Mouse (Mus musculus) cerebellum, adult (tissue): ENCODE measurements around the gene Nipa1.
"Not testable (repeated sequence)": the region's sequence is repeated elsewhere in the genome, so short reads cannot be mapped to it uniquely, and the experiment has no call there.

Source experiments
- ATAC-seq: cut with Nextera tagmentation; 2 replicates; pipeline ENCODE4 v1.9.2; 2017; ENCODE audit warnings: mild to moderate bottlenecking, moderate library complexity, mixed read lengths; ENCODE audit not compliant: insufficient number of reproducible peaks, low FRiP score, low TSS enrichment

The Nipa1 gene

GRCm38 (mm10) chr7:56019930-56020253 is at the start of gene Nipa1:
Nipa1 (minus strand) TSS chr7:56019954.
- ATAC-seq, result no peak

- ATAC-seq, result no peak
Observed at GRCm38 (mm10) chr7:56066634-56067033, 46.9 kb upstream of the Nipa1 start.

DNA sequence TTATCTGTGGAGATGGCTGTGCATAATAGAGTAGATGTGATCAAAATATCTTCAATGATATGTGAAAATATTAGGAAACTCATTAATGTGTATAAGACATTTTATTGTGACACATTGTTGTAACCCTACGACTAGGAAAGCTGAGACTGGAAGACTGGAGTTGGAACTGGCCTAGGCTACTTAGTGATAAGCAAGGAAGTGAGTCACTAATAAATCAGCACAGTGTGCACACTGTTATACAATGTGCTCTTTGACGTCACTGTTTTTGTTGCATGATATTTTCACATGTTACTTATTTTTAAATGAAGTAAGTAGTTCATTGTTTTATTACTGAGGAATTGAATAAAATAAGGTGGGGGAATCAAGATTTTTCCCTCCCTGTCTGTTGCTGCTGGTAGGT is 46.4 kb upstream of the Nipa1 start:
- ATAC-seq, result no peak

- no peak for ATAC-seq
Observed at GRCm38 (mm10) chr7:56064876-56065275, 45.1 kb upstream of the Nipa1 start.

- ATAC-seq, result 0 out of 2 replicates have a peak, but pooled peaks have one; percentile 51
Observed at GRCm38 (mm10) chr7:56055338-56055737, 35.6 kb upstream of the Nipa1 start.

DNA sequence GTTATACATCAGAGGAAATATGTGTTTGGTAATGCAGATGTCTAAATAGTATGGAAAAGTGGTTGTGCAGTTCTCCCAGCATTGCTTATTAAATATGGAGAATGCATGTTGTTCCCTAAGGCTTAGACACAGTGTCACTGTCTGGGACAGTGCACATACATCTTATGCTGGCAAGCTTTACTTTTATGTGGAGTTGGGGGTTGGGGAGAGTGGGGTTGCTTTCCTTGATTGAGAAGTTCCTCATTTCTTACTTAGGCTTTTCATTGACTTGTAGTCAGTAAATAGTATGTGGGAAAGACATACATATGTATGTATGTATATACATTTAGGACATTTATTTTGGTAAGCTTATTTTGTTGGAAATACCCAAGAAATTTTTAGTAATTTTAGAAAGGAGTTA is 33.2 kb upstream of the Nipa1 start:
- no peak for ATAC-seq

DNA sequence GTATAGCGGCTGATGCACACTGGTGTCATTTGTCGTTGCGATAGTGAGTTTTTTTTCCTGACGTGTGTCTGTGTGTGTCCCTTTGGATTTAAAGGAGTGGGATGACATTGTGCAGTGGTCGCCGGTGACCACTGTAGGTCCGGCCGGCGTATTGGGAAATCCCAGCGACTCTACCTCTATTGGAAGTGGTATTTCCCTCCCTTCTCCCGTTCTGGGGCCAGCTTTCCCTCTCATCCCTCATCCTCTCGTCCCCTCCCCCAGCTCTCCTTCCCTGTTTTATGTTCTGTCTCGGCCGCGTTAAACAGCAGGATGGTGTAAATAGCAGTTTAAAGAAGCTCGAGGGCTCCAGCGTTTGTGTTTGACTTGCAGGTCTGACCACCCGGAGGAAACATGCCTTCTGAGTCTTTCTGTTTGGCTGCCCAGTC is 30.7 kb upstream of the Nipa1 start:
- peak; percentile 34 for ATAC-seq

- ATAC-seq, result peak; percentile 99
Observed at GRCm38 (mm10) chr7:56049831-56050321, 30.1 kb upstream of the Nipa1 start, which contains the start of gene Herc2. Herc2 (plus strand) TSS chr7:56050196.

DNA sequence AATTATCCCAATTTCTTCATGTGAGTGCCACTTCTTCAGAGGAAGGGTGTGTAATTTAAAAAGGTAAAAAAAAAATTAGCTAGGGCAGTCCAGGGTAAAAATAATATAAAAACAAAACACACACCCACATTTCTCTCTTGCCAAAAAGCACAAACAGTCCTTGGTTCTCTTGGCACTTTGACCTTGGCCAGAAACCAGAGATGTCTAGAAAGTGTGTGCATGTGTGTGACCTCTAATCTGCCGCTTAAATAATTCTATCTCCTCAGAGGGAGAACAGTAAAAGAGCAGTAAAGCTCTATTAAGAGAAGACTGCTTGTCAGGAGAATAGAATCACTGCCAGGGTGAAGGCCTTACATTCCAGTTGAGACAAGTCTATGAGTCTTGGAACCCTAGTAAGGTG is 27.4 kb upstream of the Nipa1 start:
- ATAC-seq, result no peak

DNA sequence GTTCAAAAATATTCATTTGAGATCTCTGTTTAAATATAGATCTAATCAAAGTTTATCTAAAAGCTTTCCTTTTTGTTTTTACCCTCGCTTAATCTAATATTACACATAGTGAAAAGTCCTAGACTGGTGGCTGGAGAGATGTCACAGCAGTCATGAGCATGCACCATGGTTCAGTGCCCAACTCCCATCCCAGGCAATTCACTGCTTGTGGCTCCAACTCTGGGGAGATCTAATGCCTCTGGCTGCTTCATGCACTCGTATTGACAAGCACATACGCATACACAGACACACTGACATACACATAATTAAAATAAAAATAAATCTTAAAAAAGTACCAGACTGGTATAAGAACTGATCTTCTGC is 24.5 kb upstream of the Nipa1 start:
- no peak for ATAC-seq

DNA sequence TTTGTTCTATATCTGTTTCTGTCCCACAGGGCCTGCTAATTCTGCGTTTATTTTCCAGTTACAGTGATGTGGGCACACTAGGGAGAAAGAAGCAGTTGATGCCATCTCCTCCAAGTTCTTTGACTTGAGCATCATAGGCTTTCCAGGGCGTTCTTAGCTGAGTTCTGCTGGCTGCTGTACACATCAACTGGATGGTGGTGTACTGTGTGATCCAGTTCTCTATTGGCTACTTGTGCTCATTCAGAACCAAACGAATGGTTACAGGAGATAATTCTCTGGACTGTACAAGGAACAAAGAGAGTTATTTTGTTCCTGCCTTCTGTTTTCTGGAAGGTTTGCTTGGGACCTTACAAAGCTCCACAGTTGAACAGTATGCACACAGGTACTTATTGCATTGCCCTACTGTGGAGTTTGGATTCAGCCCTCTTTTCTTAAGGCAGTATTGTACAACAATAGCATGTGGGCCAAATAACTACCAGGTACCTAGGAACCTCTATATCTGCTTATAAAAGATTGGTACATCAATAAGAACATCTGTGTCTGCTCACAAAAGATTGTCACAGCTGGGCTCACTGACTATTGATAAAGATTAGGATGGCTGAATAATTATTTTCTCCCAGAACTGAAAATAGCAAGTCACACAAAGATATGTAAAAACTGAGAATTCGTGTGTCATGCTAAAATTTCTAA is 24.0 kb upstream of the Nipa1 start:
- ATAC-seq, result no peak

DNA sequence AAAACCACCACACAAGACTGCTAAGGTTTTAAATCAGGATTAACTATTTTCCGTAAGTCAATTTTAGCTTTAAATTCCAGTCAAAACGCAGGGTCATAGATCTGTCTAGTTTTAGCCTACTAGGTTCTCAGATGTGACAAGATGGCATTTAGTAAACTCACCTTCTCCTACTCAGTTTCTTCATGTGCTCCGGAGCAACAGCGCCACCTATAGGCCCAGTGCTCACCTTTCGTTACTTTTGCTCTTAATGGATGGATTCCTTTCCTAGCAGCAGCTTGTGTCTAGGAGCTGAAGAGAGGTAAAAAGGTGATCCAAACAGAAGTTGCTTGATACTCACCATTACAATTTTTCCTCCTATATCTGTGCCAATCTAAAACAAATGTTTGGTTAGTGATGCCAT is 22.6 kb upstream of the Nipa1 start:
- ATAC-seq, result peak; percentile 82

- no peak for ATAC-seq
Observed at GRCm38 (mm10) chr7:56023586-56023985, 3.8 kb upstream of the Nipa1 start.

DNA sequence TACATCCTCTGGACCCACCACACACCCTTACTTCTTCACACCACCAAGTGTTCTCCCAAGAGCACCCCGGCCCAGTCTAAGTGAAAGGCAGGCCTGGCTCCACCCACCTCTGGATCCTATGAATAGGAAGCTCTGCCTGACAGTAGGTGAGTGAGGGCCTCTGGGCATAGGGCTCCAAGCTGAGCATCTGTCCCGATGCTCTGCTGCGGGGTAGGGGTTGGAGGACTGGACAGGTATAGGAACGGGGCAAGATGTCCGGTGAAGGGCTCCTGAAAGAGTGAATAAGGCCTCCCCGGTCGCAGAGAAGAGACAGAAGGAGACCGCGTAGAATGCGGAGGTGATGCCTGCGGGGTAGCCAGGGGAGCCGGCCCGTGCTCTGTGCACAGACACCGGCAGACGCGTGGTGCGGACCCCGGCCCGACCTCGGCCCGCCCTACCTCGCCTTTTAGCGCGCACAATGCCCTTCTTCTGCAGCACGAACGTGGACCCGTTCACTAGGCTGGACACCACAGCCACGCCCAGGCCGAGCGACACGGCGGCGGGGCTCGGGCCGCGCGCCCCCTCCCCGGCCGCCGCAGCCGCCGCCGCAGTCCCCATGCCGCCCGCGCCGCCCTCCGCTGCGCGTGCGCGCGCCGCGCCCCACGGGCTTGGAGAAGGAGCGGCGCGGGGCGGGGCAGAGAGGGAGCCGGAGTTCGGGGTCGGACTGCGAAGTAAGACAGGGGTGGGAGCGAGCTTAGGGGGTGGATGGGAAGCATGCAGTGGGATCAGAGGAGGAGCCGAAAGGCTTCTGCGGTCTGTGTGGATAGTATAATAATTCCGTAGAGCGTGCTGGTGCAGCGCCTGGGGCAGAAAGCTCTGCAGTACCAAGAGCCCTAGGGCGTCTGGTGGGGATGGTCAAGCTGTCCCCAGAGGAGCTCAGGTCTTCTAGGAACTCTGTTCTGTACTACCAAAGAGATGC is 503 bp downstream of the Nipa1 start:
- peak; percentile 88 for ATAC-seq

- ATAC-seq, result 0 out of 2 replicates have a peak, but pooled peaks have one; percentile 1
Observed at GRCm38 (mm10) chr7:56018446-56018971, 1.2 kb downstream of the Nipa1 start.

- ATAC-seq, result no peak
Observed at GRCm38 (mm10) chr7:56017761-56018160, 2.0 kb downstream of the Nipa1 start.

- no peak for ATAC-seq
Observed at GRCm38 (mm10) chr7:56015837-56016236, 3.9 kb downstream of the Nipa1 start.

DNA sequence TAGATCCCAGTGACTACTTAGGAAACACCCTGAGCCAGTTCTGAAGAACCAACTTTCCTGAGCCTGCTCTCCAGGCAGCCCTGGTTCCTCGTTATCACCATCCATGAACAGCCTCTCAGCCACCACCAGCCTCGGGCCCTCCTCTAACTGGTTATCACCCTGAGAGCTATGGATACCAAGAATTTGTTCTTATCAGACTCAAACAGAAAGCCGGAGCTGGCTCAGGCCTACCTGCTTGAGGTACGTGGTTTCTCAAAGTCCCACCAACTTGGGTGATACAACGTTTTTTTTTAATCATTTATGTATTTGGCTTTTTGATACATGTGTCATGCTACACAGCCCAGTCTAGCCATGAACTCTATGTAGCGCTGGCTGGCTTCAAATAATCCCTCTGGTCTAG is 4.6 kb downstream of the Nipa1 start:
- no peak for ATAC-seq

DNA sequence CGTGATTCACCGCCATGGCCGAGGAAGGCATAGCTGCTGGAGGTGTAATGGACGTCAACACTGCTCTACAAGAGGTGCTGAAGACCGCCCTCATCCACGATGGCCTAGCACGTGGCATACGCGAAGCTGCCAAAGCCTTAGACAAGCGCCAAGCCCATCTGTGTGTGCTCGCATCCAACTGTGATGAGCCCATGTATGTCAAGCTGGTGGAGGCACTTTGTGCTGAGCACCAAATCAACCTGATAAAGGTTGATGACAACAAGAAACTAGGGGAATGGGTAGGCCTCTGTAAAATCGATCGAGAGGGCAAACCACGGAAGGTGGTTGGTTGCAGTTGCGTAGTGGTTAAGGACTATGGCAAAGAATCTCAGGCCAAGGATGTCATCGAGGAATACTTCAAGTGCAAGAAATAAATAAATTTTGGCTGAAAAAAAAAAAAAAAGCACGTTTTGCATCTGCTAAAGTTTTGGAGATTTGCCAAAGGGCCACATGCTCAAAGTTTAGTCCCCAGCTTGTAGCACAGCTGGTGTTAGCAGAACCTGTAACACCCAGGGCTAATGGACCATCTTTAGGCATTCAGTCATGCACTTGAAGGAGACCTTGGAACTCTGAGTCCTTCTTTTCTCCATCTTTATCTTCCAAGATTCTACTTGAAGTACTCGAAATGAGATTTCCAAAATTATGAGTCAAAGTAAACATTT is 5.6 kb downstream of the Nipa1 start:
- ATAC-seq, result not testable (repeated sequence)

DNA sequence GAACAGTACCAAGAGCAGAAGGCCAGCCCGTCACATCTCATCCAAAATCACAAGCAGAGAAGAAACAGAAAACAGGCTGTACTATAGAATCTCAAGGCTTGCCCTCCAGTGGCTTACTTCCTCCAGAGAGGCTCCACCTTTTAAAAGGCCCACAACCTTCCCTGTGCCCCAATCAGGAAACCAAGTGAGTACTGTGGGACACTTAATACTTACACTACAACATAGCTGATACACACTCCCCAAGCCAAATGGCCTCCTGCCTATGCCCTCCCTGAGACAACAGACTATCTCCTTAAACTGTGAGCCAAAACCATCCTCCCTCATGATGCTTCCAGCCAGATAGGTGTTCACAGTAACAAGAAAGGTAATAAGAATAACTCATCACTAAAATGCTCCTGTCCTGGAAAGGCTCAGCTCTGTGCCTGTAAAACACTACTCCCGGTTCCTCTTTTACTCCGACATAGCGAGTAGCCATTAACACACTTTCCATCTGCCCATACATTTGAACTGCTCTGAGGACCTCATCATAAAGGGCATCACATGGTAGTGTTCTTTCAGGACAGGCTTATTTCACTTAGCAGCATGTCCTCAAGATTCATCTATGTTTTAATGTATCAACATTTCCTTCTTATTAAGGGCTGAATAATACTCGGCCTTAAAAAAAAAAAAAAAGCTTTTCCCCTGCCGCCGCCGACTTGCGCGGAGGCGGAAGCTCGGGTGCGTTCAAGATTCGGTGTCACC is 6.3 kb downstream of the Nipa1 start:
- ATAC-seq, result no peak
